Mouse (Mus musculus) midbrain, embryonic 11.5 days (tissue): ENCODE results near the gene Cpa1. TPM values are rescaled to one million over a fixed set of nuclear protein-coding genes. Genes with fewer than 3 reads are reported as not detected.

Experiments used
- ATAC-seq: fragments of 200-750 bp; cut with Nextera tagmentation; 2 replicates; pipeline ENCODE4 v1.8.0; 2017; ENCODE audit warnings: moderate TSS enrichment, moderate library complexity; ENCODE audit not compliant: low FRiP score
- DNase-seq: peaks from one replicate; pipeline ENCODE4 v3.0.0; 2015; ENCODE audit warnings: low spot score; ENCODE audit errors: missing footprints
- H3K27ac ChIP-seq: fragments of 300-500 bp; sonication (generic); 2 replicates; pipeline ENCODE4 v1.5.1; 2014; ENCODE audit warnings: low read depth, low read length
- H3K27me3 ChIP-seq: fragments of 300-500 bp; sonication (generic); 2 replicates; pipeline ENCODE4 v1.6.1; 2014; ENCODE audit warnings: mild to moderate bottlenecking, low read length, moderate library complexity, mixed read lengths; ENCODE audit not compliant: control insufficient read depth, insufficient read depth
- H3K36me3 ChIP-seq: fragments of 300-500 bp; sonication (generic); 2 replicates; pipeline ENCODE4 v1.6.1; 2014; ENCODE audit warnings: mild to moderate bottlenecking, low read length, moderate library complexity, mixed read lengths; ENCODE audit not compliant: control insufficient read depth, insufficient read depth
- H3K4me1 ChIP-seq: fragments of 300-500 bp; sonication (generic); 2 replicates; pipeline ENCODE4 v1.6.1; 2014; ENCODE audit warnings: low read length; ENCODE audit not compliant: control insufficient read depth, insufficient read depth
- H3K4me2 ChIP-seq: fragments of 300-500 bp; sonication (generic); 2 replicates; pipeline ENCODE4 v1.6.1; 2014; ENCODE audit warnings: mild to moderate bottlenecking, moderate library complexity
- H3K4me3 ChIP-seq: fragments of 300-500 bp; sonication (generic); 2 replicates; pipeline ENCODE4 v1.5.1; 2014; ENCODE audit warnings: low read depth, low read length
- H3K9ac ChIP-seq: fragments of 300-500 bp; sonication (generic); 2 replicates; pipeline ENCODE4 v1.6.1; 2014; ENCODE audit warnings: low read length
- H3K9me3 ChIP-seq: fragments of 300-500 bp; sonication (generic); 2 replicates; pipeline ENCODE4 v1.6.1; 2016; ENCODE audit warnings: low read length; ENCODE audit not compliant: control insufficient read depth
- WGBS: fragments of 180-500 bp; shearing (Covaris S2); extraction: QIAGEN DNeasy Blood & Tissue Kit; methylation state at CpG from one replicate; pipeline ENCODE4 v1.1.7; 2014; 5-methylcytosine and 5-hydroxymethylcytosine counted together
- polyA plus RNA-seq: library from polyadenylated mRNA; unstranded; fragments of >200 nt; fragmentation: Nextera tagmentation; extraction: Ambion mirVana; gene quantifications from 2 replicates; pipeline ENCODE4 v1.2.1, GENCODE M21; 2014

Cpa1 gene
- polyA plus RNA-seq, 1 experiment from 2014 or later: 0.08 TPM

DNA sequence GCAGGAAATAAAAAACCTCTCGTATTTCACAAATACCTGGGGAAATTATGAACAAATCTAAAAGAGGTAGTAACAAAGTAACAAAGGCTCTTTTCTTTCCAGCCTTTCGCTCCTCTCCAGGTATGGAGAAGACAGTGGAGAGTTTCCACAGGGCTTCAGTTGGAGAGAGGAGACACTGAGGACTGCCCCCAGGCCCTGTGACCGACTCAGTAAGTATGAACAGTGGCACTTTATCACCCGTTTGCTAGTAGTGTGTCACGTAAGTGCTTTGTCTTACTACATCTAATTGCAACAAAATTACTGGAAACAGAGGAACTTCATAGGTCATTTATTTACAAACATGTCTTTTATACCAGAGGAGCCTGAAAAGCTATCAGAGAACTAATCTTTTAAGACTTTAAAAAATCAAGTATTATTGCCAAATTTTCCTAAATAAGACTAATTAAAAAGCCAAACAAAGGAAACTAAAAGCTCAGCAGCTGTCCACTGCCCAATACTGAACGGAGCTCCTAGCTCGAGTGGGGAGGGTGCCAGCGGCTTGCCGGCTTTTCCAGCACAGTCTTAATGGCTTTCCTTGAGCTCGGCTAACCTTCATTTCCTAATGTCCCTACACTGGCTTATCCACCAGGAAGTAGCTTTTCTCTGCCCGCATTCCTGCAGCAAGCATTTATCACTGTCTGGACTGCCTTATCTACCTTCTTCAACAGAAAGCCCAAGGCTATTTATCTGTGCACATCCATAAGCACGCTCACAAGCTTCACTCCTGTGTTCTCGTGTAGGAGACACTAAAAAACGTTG, 34.9 kb downstream of the Cpa1 start:
- H3K4me2 ChIP-seq: no peak overlapping the region
- DNase-seq (no peak), ATAC-seq (no peak)
- H3K4me3 ChIP-seq: no peak overlapping the region
- H3K9ac ChIP-seq: 0 out of 2 replicates have a peak overlapping the region, but pooled peaks have one; percentile 2
- WGBS: 46% methylated on average over 14 of the region's 14 CpGs
- no peaks in the 10 kb centered on the region for H3K36me3 ChIP-seq
- no peaks in the 10 kb centered on the region for H3K9me3 ChIP-seq
- peak overlapping the region; percentile 42; the same call in 1 of the 2 replicates for H3K27ac ChIP-seq
- H3K4me1 ChIP-seq: peaks cover 31% of the 10 kb centered on the region
- H3K27me3 ChIP-seq: no peaks in the 10 kb centered on the region

DNA sequence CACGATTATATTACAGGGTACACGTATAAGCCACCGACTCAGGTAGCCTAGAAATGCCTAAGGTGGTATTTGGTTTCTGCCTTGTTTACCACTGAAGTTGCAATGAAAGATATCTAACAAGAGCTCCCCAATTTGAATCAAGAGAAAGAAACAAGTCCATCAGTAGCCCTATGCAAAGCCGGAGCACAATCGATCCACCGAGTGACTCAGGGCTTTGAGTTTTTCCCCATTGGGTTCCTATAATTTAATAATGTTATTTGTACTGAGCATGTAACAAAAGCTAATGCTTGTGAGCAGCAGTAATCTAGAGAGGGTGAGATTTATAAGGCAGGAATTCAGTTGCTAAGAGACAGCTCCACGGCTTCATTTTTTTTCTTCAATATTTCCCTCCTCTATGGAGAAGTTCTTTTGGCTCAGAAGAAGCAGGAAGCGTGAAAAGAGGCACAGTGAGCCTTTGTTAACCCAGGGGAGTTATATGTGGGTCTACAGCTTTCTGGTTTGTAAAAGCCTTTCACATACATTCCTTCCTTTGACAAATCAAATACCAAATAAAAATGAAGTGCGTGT, 35.8 kb downstream of the Cpa1 start:
- peak overlapping the region; percentile 57 for H3K27ac ChIP-seq
- peak overlapping the region; percentile 5; the same call in 1 of the 2 replicates for H3K4me2 ChIP-seq
- no peaks in the 10 kb centered on the region for H3K36me3 ChIP-seq
- H3K27me3 ChIP-seq: no peaks in the 10 kb centered on the region
- H3K9me3 ChIP-seq: no peaks in the 10 kb centered on the region
- H3K9ac ChIP-seq: no peak overlapping the region; the same call in 1 of the 2 replicates
- peak; percentile 90 for DNase-seq
- H3K4me1 ChIP-seq: peaks cover 33% of the 10 kb centered on the region
- no peak overlapping the region for H3K4me3 ChIP-seq
- ATAC-seq: peak; percentile 21; the same call in 1 of the 2 replicates
- 49% methylated on average over 9 of the region's 9 CpGs for WGBS

DNA sequence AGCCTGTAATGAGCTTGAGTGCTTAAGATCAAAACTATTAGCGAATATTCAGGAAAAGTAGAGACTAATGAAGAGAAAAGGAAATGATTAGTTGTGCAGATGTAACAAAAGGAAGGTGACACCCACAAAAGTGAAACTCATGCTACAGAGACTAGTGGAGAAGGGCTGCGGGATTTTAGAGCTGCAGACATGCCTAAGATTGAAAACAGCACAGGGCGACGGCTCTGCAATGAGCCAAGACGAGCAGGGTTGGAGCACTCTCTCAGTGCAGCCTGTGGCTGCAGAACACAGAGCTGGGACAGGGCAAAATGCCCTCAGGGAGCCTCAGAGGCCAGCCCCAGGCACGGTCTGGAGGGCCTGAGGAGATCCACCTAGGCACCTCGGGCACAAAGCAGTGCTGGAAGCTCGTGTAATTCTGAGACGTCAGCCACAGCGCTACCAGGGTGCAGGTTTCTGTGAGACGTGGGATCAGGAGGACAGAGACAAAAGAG, 36.3 kb downstream of the Cpa1 start:
- DNase-seq: peak; percentile 92
- Histone ChIP-seq H3K36me3 (no peaks in the 10 kb centered on the region), H3K9ac (peak overlapping the region; percentile 49), H3K4me2 (peak overlapping the region; percentile 17; the same call in 1 of the 2 replicates), H3K4me3 (no peak overlapping the region), H3K9me3 (no peaks in the 10 kb centered on the region), H3K27me3 (no peaks in the 10 kb centered on the region), H3K4me1 (peaks cover 33% of the 10 kb centered on the region), H3K27ac (peak overlapping the region; percentile 57)
- ATAC-seq: peak; percentile 76
- 12% methylated on average over 11 of the region's 11 CpGs for WGBS

DNA sequence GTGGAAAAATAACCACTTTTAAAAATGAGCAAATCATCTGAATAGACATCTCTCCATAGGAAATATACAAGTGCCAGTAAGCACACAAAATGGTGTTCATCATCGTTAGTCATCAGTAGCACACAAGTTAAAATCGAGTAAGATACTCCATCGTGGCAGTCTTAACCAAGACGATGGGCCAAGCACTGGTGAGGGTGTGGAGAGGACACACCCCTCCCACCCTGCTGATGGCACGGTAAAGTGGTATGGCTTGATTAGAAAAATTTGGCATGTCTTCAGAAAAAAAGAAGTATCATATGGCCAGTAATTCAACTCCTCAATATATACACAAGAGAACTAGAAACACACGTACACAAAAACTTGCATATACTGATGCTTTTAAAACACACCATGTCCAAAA, 37.5 kb downstream of the Cpa1 start:
- Histone ChIP-seq H3K4me1 (peaks cover 33% of the 10 kb centered on the region), H3K4me3 (no peak overlapping the region), H3K9me3 (no peaks in the 10 kb centered on the region), H3K36me3 (no peaks in the 10 kb centered on the region), H3K9ac (no peak overlapping the region), H3K27ac (no peak overlapping the region), H3K4me2 (no peak overlapping the region), H3K27me3 (no peaks in the 10 kb centered on the region)
- ATAC-seq: no peak
- WGBS: 90% methylated on average over 6 of the region's 6 CpGs
- no peak for DNase-seq

DNA sequence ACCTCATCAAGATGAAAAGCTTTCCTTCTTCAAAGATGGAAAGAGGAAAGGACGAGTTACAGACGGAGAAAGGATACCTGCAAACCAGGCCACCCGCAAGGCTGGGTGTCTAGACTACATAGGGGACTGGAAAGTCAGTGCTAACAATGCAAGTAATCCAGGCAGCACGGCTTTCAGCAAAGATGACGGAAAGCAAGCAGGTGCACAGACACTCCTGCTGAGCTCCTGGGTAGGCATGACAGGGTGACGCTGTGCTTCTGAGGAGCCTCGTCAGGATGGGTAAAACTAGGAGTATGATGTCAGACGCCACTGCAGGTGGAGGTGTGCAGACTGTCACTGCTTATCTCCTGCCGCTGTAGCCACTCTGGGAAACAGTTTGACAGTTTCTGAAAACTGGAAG, 38.6 kb downstream of the Cpa1 start:
- H3K27me3 ChIP-seq: no peaks in the 10 kb centered on the region
- no peak overlapping the region for H3K27ac ChIP-seq
- peaks cover 33% of the 10 kb centered on the region for H3K4me1 ChIP-seq
- DNase-seq (no peak), ATAC-seq (no peak)
- H3K9me3 ChIP-seq: no peaks in the 10 kb centered on the region
- H3K4me3 ChIP-seq: no peak overlapping the region
- H3K36me3 ChIP-seq: no peaks in the 10 kb centered on the region
- 71% methylated on average over 9 of the region's 9 CpGs for WGBS
- H3K4me2 ChIP-seq: no peak overlapping the region
- H3K9ac ChIP-seq: no peak overlapping the region

DNA sequence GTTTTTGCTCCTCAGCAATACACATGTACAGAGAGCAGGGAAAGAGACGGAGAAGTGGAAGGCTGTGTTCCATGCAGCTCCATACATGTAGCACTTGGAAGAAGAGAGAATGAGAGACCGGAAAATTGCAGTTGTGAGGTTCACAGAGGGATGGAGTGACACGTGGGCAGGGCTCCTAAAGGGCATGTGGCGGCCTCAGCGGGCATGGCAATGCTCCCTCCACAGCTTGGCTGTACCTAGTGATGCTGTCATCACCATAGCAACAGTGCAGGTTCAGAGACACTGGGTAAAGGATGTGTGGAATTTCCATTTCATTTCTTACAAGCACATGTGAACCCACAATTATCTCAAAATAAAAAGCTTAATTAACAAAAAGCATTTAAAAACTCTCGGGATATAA, 39.5 kb downstream of the Cpa1 start:
- peak overlapping the region; percentile 24; the same call in 1 of the 2 replicates for H3K9ac ChIP-seq
- no peak overlapping the region for H3K4me2 ChIP-seq
- ATAC-seq: peak; percentile 72; the same call in 1 of the 2 replicates
- DNase-seq: no peak
- H3K36me3 ChIP-seq: no peaks in the 10 kb centered on the region
- H3K27me3 ChIP-seq: no peaks in the 10 kb centered on the region
- 53% methylated on average over 6 of the region's 6 CpGs for WGBS
- H3K4me3 ChIP-seq: no peak overlapping the region
- peaks cover 33% of the 10 kb centered on the region for H3K4me1 ChIP-seq
- H3K27ac ChIP-seq: no peak overlapping the region; the same call in 1 of the 2 replicates
- H3K9me3 ChIP-seq: no peaks in the 10 kb centered on the region

DNA sequence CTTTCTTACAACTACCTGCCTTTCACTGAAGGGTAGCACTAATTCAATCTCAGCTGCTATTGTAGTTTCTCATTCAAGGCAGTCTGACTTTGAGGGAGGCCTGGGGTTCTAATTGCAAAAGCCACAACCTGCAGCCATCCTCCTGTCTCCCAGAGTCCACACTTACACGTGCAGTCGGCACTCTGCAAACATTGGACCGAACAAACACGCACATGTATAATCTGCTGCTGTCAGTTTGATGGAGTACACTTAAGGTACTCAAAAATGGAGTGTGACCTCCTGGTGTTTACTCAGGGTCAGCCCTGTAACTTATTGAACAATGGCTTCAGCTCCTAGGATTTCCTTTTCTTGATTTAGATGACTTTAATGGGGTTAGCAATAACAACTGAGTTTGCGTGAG, 40.5 kb downstream of the Cpa1 start:
- Histone ChIP-seq H3K27ac (no peak overlapping the region), H3K9me3 (no peaks in the 10 kb centered on the region), H3K27me3 (no peaks in the 10 kb centered on the region), H3K36me3 (no peaks in the 10 kb centered on the region), H3K9ac (no peak overlapping the region), H3K4me2 (no peak overlapping the region), H3K4me3 (no peak overlapping the region), H3K4me1 (peaks cover 25% of the 10 kb centered on the region)
- 76% methylated on average over 5 of the region's 5 CpGs for WGBS
- DNase-seq: no peak
- no peak for ATAC-seq

DNA sequence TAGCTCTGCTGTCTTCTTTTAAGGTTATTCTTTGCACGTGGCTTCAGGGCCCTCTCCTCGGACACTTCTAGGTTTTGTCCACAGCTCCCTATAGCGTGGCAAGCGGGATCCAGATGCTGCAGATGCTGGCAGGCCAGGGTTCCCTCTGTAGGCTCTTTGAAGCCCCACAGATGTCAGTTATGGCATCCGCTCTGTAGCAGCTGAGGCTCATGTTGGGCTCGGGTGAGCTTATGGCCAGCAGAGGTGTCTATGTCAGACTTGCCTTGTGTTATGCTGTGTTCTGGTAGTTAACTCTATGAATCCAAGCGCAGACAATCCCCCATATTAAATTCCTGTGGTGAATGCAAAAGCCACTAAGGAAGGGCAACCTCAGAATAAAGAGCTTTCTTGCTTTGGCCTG, 41.4 kb downstream of the Cpa1 start:
- Histone ChIP-seq H3K4me3 (no peak overlapping the region), H3K27me3 (no peaks in the 10 kb centered on the region), H3K9me3 (no peaks in the 10 kb centered on the region), H3K4me1 (peaks cover 16% of the 10 kb centered on the region), H3K4me2 (no peak overlapping the region), H3K27ac (no peak overlapping the region), H3K36me3 (no peaks in the 10 kb centered on the region), H3K9ac (no peak overlapping the region)
- WGBS: 80% methylated on average over 7 of the region's 7 CpGs
- ATAC-seq (no peak), DNase-seq (no peak)
